Mouse (Mus musculus): ENCODE data around the gene Nradd.

Nradd gene

GRCm38 (mm10) chr9:110582161-110582560, 42.1 kb downstream of the Nradd start:
- DNase-seq = no peak
